Mouse (Mus musculus) kidney, adult 2 months (tissue): ENCODE results near the gene Nkapl.

ENCODE experiments used
- CTCF ChIP-seq: fragments of 200-500 bp; conservative IDR thresholded peaks from 2 replicates; pipeline ENCODE4 v1.5.1; 2011; ENCODE audit warnings: low read depth, mild to moderate bottlenecking, control low read depth, low read length, moderate library complexity, mixed read lengths; ENCODE audit not compliant: insufficient read depth, insufficient read length
- POLR2A ChIP-seq: fragments of 200-500 bp; IDR thresholded peaks from one replicate; pipeline ENCODE4 v1.6.1; 2011; ENCODE audit warnings: low read depth, low read length, control low read depth

- no peak for TF ChIP-seq CTCF
- TF ChIP-seq POLR2A: no peak
Measured at GRCm38 (mm10) chr13:21453042-21453441, 15.3 kb downstream of the Nkapl start.
